Mouse (Mus musculus) thymus, postnatal 10 days (tissue): ENCODE measurements around the gene Limk2.

ENCODE experiments used
- DNase-seq, 2 experiments: peaks; one replicate each; pipeline ENCODE4 v3.0.0; 2021; ENCODE audit warnings: low spot score in 2 of 2

Limk2 gene

DNA sequence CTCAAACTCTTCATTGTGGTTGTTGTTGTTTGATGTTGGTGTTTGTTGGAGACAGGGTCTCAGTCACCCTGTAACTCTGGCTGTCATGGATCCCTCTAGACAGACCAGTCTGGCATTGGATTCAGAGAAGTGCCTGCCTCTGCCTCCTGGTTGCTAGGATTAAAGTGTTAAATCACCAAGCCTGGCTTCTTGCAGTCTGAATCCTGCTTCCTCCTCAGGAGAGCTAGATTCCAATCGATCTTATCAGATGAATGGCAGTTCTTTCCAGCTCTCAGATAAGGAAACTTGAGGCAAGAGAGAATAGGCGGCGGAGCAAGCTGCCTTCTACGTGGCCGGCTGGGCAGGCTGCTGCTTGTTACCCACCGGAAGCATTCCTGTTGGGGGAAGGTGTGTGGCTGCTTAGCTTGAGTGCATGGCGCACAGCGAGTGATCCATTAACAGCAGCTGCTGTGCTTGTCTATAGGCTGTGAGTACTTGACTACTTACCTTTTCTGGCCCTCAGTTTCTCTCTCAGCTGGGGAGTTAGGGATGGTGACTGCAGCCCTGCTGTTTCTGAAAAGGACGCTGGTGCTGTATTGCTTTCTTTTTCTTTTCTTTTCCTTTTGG, 74.2 kb downstream of the Limk2 start:
- DNase-seq, result peak in 1 of 2 experiments; percentile 52

DNA sequence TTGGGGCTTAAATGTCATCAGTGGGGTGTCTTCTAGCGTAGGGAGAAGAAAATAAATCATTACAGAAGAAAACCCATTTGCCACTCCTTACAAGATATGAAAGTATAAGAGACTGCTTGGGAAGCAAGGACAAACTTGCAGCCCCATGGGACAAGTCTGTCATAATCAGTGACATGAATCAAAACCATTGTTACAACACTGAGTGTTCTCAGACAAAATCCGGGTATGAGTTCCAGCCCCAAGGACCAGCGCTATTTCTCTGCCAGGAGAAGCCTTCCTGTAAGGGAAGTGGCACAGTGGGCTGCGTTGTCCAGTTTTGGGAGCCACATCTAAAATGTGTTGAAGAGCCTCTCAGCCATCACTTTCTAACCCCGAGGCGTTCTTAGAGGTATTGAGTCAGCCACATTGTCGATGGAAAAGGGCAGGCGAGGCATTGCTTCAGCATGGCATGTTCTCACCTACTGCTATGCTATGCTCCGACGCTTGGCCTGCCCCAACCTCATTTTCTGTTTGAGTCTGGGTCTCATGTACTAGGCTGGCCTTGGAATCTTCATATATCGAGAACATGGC, 74.8 kb downstream of the Limk2 start:
- DNase-seq, result no peak

DNA sequence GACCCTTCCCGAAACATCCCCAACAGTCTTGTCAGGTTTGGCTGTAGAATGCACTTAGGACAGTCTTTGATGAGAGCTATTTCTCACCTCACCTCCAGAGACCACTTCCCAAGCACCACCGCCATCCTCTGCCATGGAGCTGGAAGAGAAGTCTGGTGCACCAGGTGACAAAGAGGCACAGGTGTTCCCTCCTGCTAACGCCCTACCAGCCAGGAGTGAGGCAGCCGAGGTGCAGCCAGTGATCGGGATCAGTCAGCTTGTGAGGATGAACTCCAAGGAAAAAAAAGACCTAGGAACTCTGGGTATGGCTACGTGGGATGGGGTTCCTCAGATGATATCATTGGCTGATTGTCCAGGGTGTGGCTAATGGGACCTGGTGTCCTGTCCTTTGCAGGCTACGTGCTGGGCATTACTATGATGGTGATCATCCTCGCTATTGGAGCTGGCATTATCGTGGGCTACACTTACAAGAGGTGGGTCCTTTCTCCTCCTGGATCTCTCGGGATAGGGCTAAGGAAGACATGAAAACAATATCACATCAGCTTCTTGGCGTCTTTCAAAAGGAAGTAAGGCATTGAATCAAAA, 75.8 kb downstream of the Limk2 start:
- DNase-seq, result no peak

DNA sequence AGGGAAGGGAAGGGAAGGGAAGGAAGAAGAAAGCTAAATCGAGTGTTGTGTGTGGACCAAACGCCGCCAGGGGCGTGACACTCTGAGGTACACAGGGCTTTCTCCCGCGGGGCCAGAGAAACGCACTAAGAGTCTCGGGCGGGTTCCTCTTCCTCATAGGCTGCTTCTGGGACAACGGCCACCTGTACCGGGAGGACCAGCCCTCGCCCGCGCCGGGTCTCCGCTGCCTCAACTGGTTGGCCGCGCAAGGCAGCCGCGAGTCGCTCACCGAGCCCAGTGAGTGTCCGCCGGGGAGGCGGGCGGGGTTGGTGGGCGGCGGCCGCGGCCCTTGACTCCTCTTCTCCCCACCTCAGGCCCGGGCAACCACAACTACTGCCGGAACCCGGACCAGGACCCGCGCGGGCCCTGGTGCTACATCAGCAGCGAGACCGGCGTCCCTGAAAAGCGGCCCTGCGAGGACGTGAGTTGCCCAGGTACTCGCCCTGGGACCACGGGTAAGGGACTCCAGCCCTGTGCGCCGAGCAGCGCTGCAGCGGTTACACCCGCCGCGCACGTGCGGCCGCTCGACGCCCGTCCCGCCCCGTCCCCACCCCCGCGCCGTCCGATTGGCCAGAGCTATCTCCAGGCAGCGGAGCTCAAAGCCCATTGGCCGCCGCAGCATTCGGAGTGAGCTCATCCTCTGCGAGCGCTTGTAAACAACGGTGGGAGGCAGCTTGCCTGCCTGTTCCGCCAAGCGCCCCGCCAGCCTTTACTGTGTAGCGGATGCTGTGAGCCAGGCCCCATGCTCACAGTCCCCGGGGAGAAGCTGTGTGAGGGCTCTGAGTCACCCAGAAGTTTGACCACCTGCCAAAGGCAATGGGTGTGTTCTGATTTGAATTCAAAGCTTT, 77.0 kb downstream of the Limk2 start:
- peak; percentile 96 to 97 for DNase-seq

- no peak for DNase-seq
Measured at GRCm38 (mm10) chr11:3330991-3331750, 77.8 kb downstream of the Limk2 start.

- peak; percentile 86 to 90 for DNase-seq
Measured at GRCm38 (mm10) chr11:3330566-3330965, 78.4 kb downstream of the Limk2 start.

- DNase-seq, result no peak
Measured at GRCm38 (mm10) chr11:3329891-3330451, 79.0 kb downstream of the Limk2 start, which contains the start of gene Pik3ip1. TSS of gene Pik3ip1 (plus strand) at chr11:3330401.

DNA sequence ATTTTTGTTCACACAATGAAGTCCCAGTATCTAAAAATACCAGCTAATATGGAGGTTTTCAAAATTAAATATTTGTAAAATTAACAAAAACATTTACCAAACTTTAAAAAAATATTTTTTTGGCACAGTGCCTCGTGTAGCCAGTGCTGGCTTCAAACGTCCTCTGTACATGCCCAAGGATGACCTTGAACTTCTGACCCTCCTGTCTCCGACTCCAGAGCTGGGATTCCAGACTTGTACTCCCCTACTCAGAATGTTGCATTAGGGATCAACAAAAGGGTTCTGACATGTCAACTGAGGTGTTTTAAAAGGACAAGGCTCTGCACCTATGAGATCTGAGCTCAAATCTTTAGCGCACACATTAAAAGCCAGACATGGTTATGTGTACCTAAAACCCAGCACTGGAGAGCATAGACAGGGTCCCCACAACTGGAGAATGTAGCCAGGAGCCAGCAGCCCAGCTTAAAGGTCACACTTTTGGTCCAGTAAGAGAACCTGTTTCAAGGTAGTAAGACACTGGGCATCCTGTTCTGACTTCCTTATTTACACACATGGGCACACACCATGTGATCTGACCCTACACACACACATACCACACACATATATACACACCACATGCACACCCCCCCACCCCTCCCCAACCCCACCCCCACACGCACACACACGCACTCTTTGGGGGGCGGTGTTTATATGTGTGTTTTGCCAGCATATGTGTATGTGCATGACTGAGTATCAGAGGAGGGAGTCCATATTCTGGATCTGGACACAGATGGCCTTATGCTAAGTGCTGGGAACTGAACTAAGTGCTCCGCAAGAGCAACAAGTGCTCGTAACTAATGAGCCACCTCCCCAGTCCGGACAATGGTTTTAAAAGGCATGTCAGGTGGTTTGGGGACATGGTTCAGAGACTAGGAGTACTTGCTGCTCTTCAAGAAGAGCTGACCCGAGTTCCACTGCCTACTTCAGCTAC, 79.9 kb downstream of the Limk2 start:
- no peak for DNase-seq

GRCm38 (mm10) chr11:3328271-3328670, 80.7 kb downstream of the Limk2 start:
- peak in 1 of 2 experiments; percentile 29 for DNase-seq

GRCm38 (mm10) chr11:3318286-3318685, 90.7 kb downstream of the Limk2 start:
- no peak for DNase-seq

- DNase-seq, result peak in 1 of 2 experiments; percentile 65
Measured at GRCm38 (mm10) chr11:3314148-3314547, 94.8 kb downstream of the Limk2 start.

GRCm38 (mm10) chr11:3313294-3313693, 95.7 kb downstream of the Limk2 start:
- no peak for DNase-seq

- no peak for DNase-seq
Measured at GRCm38 (mm10) chr11:3311586-3312347, 97.2 kb downstream of the Limk2 start.

DNA sequence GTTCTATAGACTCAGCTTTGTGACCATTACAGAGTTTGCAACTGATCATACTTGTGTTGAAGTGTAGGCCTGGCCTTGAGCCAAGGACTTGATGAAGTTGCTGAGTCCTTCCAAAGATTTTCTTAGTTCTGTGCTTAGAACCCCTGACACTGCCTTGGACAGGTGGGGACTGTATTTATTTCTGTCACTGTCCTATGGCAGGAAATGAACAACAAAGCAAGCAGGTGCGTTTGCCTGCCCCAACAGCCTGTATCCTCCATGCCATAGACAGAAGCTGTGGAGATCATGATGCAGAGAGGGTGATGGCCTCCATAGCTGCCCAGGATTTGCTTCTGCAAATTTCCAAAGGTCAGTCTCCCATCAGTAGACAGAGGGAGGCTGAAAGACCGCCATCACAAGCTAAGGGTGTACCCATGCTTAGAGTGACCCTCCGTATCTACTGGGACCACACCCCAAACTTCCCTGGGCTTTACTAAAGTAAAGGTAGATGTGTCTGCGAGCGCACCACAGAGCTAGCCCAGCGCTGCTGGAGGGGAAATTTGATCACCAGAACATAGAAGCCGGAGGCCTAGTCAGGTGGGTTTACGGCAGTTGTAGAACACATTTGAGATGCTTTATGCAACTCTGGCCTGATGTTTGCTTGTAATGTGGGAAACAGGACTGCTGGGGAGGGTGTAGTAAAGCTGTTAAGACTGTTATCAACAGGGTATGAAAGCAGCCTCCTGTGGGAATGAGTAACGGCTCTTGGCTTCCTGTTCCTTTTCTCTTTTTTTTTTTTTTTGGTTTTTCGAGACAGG, 98.0 kb downstream of the Limk2 start:
- peak in 1 of 2 experiments; percentile 32 for DNase-seq

- peak in 1 of 2 experiments; percentile 53 for DNase-seq
Measured at GRCm38 (mm10) chr11:3309884-3310283, 99.1 kb downstream of the Limk2 start.

DNA sequence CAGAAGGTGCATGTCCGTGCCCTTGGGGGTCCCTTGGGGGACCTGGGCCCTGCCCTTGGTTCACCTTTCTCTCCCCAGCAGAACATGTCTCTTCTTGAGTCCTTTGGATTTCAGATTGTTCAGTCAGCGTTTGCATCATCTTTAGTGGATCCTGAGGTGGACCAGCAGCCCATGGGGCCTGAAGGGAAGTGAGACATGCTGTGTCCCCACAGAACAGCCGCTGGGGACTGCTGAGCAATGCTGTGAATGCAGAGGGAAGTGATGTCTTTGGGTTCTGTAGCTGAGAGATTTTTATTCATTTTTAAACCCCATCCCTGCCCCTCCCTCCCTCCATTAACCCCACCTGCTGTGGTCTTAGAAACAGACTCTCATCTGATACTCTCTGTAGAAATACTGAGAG, 101.1 kb downstream of the Limk2 start:
- no peak for DNase-seq

DNA sequence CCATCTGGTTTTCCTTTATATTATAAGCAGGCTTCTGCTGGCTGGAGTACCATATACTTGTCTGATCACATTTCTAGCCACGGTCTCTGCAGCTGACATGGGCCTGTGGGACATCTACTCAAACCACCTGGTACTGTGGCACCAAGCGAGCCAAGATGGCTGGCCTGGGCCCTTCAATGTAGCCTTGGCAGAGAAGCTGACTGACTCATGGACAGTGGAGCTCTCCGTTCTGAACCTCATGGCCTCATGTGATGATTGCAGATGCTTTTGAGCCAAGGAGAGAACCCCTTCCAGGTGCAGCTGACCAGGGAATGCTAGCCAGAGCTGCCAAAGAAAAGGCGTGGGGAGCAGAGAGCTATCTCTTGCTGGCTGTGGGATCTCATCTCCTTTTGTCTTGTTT, 103.2 kb downstream of the Limk2 start:
- no peak for DNase-seq

DNA sequence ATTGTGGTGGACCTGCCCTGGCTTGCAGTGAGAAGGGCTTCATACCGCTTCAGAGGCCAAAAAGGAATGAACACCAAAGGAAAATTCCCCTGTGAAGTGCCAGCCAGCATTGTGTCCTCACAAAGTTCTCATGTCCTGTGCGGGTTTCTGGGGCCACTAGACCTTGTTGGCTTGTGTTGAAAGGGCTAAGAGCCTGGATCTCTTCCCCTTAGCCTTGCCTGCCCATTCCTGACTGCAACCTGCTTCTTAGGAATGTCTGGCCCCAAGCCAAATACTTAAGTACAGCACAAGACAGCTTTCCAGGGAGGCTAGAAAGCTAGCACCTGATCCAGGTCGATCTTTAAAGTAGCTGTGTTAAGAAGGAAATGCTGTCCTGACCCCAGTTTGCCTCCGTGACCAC, 106.2 kb downstream of the Limk2 start:
- DNase-seq, result no peak
